ENCODE assay signal across 14 mouse cellular contexts in genomic region chr5:15656959-15657358, GRCm38 (mm10). TPM values are rescaled to one million over a fixed set of nuclear protein-coding genes. Genes with fewer than 3 reads are reported as not detected.
"Had no signal": no experiment of that assay in that cellular context is flagged by ENCODE, and none has a peak within 500 bp of the region (broad histone marks: within the 10 kb centered on the region; RNA-seq: fewer than 3 reads in every experiment).

TSS of gene 4930572O03Rik (minus strand) at chr5:15657059.

RNA-seq across cellular contexts. Expression of gene 4930572O03Rik, which starts in this region (rescaled TPM):
- total RNA-seq: neutrophil, adult 5-6 weeks had no signal
- polyA plus RNA-seq: neural tube, embryonic 12.5 days; neural tube, embryonic 13.5 days; neural tube, embryonic 14.5 days; neural tube, embryonic 15.5 days; small intestine, adult 2 months; spleen, adult 2 months; stomach, embryonic 14.5 days; stomach, embryonic 15.5 days; stomach, embryonic 16.5 days; stomach, postnatal 0 days; thymus, adult 2 months; thymus, postnatal 0 days; urinary bladder, adult 2 months had no signal
